Mouse (Mus musculus): ENCODE measurements around the gene Hoxd4. TPM values are rescaled to one million over a fixed set of nuclear protein-coding genes. Genes with fewer than 3 reads are reported as not detected.

Hoxd4 gene
- total RNA-seq, 2 experiments from 2014 or later, result not detected

DNA sequence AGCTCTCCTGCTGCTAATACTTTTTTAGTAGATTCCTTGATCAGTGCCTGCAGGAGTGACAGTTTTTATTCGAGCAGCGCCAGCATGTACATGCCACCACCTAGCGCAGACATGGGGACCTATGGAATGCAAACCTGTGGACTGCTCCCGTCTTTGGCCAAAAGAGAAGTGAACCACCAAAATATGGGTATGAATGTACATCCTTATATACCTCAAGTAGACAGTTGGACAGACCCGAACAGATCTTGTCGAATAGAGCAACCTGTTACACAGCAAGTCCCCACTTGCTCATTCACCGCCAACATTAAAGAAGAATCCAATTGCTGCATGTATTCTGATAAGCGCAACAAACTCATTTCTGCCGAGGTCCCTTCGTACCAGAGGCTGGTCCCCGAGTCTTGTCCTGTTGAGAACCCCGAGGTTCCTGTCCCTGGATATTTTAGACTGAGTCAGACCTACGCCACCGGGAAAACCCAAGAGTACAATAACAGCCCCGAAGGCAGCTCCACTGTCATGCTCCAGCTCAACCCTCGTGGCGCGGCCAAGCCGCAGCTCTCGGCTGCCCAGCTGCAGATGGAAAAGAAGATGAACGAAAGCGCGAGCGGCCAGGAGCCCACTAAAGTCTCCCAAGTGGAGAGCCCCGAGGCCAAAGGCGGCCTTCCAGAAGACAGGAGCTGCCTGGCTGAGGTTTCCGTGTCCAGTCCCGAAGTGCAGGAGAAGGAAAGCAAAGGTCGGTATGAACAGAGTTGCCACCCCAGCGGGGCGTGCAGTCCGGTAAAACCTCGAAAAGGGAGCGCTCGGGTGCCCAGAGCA lies 19.5 kb upstream of the Hoxd4 start:
- DNase-seq (ENCODE audit: low spot score in 2 of 2), result no peak

GRCm38 (mm10) chr2:74692808-74693431 lies 18.8 kb upstream of the Hoxd4 start:
- DNase-seq (ENCODE audit: low spot score in 2 of 2), result no peak

DNA sequence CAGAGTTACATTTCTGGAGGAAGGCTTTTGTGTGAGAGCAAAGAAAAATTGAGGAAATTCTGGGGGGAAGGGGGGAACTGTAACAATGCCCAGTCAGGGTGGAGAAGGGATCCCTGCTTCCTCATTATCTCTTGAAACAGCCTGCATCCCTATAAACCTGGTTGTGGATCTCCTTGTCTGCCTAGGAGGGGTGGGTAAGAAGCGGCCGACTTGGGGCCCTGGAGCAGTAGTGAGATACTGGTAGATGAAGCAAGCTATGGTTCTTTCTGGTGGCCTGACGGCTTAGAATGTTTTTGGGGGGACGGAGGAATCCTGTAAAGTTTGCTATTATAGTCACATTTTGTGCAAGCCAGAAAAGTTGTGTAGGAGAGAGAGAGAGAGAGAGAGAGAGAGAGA lies 18.3 kb upstream of the Hoxd4 start:
- no peak for DNase-seq (ENCODE audit: low spot score in 2 of 2)

GRCm38 (mm10) chr2:74694066-74694465 lies 17.7 kb upstream of the Hoxd4 start:
- DNase-seq (ENCODE audit: low spot score in 2 of 2), result no peak

GRCm38 (mm10) chr2:74695383-74695782 lies 16.3 kb upstream of the Hoxd4 start:
- DNase-seq (ENCODE audit: low spot score in 2 of 2), result no peak

DNA sequence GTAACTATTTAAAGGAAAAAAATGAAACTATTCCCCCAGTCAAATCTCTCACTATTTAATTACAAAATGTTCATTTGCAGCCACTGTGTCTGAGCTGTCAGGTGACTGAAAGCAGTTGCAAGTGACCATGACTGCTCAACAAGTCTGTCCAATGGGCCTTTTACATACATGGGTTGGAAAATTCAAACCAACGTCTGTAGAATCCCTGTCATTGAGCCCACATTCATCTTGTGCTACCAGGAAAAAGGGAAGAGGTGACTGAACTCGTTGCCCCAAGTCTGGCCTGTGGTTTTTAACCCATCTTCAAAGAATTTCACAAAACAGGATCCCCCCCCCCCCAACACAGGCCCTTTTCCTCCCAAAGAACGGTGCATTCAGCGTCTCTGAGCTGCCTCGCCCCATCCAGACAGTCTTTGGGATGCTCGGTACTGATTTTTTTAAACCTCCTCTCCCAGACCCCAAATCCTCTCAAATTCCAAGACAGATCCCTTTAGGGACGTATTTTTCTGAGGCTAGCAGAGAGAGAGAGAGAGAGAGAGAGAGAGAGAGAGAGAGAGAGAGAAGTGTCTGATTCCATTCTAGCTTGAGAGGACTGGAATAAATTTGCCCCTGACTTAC lies 15.8 kb upstream of the Hoxd4 start:
- no peak for DNase-seq (ENCODE audit: low spot score in 2 of 2)

DNA sequence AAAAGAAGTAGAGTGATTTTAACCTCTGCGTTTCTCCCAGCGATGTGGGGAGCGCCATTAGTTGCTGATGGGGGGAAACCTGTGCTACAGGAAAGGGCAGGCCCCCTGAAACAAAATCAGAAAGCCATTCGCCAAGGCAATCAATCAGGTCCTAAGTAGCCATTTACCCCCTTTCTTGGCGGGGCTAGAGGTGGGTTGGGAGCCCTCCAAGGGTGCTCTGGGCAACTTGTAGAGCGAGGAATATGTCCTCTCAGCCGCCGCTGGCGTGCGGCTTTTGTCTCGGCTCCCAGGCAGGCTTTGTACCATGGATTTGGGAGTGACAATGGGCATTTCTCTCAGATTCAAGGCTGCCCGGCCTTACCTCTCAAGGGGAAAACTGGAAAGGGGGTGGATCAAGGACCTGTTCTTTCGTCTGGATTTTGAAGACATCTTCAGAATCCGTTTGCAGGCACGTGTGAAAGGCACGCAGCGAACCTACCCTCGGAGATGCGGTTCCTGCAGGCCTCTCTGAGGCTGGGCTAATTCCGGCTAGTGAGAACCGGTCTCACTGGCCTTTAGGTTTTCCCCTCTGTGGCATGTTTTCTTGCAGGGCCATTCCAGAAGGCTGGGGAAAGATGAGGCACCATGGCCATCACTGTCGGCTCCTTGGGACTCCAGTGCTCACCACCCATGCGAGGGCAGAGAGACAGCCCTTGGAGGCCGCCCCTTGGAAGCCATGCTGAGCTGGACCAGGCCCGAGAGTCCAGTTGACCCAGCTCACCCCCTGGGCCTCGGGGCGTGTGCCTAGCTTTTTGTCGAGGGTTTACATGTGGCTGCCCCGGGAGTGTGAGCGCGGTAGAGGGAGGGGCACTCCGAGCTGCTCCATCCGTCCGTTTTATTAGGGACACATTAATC lies 15.0 kb upstream of the Hoxd4 start:
- no peak for DNase-seq (ENCODE audit: low spot score in 2 of 2)

DNA sequence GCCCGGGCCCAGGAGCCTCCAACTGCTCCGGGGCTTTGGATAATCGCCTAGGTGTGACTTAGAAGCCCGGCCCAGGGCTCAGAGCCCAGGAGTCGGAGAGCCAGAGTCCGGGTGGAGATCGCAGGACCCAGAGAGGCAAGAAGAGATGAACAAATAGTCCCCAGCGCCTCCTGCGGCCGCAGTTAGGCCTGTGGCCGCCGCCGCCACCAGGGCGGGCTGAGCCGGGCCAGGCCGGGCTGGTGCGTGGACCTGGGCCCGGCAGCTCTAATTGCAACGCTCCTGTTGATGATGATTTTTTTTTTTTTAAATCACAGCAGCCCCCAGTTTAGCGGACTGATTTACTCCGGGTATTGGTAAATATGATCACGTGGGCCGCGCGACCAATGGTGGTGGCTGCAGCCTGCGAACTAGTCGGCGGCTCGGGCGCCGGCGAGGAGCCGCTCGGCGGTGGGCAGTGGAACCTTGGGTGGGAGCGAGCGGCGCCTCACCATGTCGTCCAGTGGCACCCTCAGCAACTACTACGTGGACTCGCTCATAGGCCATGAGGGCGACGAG lies 14.1 kb upstream of the Hoxd4 start, which contains the start of gene Hoxd9:
TSS of gene Hoxd9 (plus strand) at position 161 of the 555 bp plus-strand sequence.
- no peak for DNase-seq (ENCODE audit: low spot score in 2 of 2)

GRCm38 (mm10) chr2:74698201-74699052 lies 13.3 kb upstream of the Hoxd4 start:
- DNase-seq (ENCODE audit: low spot score in 2 of 2), result no peak

- no peak for DNase-seq (ENCODE audit: low spot score in 2 of 2)
These were observed 12.7 kb upstream of the Hoxd4 start for GRCm38 (mm10) chr2:74699053-74699430.

- no peak for DNase-seq (ENCODE audit: low spot score in 2 of 2)
These were observed 11.8 kb upstream of the Hoxd4 start for GRCm38 (mm10) chr2:74699664-74700545.

DNA sequence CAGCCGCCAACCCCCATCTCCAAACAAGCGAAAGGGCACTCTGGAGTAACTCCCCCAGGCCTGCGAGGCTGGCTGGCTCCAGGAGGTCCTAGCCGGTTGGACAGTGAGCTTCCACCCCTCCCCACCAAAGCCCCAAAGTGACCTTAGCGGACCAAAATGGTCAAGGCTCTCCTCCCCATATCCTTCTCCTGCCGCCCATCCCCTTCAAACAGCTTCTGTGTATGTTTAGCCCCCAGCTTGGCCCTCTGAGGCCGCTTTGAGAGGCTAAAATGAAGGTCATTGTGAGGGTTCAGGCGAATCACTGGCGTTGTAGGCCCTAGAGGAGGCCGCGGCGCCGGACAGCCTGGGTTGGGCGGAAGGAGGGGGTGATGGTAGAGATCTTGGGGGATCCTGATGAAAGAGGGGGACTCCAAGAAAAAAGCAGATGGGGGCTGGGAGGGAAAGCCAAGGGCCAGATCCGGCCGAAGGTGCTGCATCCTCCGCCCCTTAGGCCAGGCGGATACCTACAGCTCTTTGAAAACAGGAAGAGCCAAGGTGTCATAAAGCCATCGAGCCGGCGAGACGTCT lies 11.1 kb upstream of the Hoxd4 start:
- no peak for DNase-seq (ENCODE audit: low spot score in 2 of 2)

DNA sequence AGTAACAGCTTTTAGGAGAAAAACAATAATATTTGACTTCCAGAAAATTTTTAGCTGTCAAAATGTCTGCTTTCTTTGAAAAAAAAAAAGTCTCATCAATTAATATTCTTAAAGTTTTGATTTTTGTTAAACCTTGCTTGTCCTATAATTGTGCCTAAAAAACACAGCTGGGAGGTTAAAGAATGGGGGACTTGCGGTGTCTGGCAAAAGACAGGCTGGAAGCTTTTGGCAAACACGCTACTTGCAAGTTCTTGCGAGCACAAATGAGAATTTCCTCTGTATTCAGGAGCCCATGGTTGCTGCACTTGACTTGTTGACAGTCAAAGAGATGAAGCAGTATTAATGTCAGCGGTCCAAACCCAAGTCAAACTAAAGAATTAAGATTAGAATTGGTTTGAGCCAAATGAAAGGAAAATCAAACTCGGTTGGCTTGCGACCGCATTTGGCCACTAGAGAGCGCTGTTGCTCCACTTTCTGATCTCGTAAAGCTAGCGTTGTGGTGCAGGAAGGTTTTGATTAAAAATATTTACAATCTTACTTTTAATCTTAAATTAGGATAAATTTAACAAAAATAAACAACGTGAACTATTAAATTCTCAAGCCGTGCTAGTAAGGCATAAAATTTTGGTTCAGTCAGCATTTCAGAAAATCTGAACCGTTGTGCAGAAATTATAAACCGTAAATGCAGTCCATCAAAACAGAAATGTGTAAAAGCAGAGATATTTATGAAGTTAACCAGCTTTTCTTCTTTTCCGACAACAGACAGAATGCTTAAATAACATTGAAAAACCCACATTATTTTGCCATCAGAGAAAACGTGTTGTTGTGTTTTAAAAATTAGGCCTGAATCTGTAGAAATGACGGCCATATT lies 9.5 kb upstream of the Hoxd4 start:
- DNase-seq (ENCODE audit: low spot score in 2 of 2), result peak; percentile 72 to 86

DNA sequence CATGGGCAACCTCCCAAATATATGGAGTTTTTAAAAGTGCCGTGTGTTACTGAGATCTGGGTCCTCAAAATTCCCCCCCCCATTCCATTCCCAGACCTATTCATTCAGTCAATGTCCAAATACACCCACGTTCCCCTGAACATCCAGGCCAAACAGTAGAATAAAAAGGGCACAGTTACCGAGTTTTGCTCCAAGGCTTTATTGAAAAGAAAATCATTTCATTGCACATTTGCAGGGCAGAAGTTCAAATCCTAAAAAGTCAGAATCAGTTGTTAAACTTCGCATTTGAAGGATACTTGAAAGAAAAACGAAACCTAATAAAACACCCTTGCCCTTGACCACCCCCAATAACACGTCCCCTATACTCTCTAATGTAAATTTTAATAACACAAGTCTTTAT lies 8.9 kb upstream of the Hoxd4 start:
- DNase-seq (ENCODE audit: low spot score in 2 of 2), result no peak

DNA sequence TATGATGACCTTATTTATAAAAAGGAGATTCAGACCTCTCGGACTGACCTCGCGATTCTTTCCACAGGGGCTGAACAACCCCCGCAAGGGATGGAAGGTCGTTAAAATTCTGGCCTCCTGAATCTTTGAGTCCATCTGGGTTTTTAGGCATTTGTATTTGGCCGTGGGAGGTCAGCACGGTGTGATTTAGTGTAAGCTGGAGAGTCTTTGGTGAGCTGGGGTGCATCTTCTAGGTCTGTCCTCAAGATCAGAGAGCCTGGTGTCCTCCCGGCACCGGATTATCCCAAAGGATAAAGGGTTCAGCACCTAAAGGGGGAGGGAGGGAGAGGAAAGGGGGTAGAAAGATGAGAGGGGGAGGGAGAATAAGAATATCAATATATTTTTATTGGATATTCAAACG lies 8.4 kb upstream of the Hoxd4 start:
- DNase-seq (ENCODE audit: low spot score in 2 of 2), result no peak

DNA sequence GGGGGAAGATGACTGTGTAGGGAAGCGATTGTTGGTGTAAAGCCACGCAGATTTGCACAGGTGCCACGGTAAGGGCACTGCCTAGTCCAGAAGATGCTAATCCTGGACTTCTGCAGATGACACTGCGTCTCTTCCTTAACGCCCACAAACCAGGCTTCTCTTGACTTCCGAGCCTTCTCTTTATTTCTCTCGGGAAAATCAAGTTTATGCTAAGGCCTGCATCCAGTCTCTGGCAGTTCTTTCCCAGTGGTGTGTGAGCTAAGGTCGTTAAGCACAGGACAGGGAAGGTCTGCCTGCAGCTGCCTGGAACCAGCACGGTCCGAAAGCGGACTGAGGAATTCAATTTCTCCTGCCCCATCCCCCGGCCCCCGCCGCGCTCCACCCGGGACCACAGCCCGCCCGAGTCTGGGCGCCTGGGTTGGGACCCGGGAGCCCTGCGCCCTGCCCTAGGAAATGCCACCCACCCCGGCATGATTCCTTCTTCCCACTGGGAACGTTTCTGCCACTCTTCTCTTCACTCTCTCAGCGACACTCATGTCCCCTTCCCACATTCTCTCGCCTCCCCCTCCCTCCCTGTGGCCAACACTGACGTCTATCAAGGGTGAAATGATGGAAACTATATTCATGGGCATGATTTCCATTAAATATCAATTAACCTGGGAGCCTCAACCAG lies 7.9 kb upstream of the Hoxd4 start:
- no peak for DNase-seq (ENCODE audit: low spot score in 2 of 2)

DNA sequence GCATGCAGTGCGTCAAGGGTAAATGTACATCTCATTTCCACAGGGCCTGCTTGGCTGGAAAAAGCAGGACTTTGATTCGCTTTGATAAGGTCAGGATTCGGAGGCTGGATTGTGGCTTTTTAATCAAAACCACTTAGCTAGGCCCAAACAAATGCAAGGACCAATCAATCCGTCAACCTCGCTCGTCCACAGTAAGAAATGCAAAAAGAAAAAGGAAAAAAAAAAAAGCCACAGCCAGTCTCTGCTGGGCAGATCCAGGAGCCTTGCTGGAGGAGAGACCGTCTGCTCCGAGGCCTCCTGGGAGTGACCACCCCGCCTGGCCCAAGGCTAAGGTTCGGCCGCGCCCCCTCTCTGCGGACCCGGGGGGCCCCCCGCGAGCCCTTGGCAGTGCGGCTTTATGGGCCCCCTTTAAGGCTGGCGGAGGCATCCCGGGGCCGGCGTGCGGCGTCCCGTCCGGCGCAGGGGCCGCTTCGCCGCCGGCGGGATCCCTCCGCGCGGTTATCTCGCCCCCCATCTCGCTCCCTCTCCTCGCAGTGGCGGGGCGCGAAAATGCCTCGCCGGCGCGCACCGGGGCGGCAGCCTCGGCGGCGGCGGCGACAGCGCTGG lies 7.2 kb upstream of the Hoxd4 start, which contains the start of gene Hoxd8:
TSS of gene Hoxd8 (plus strand) at position 223 of the 606 bp plus-strand sequence.
- no peak for DNase-seq (ENCODE audit: low spot score in 2 of 2)
